Mouse (Mus musculus): ENCODE data around the gene Zfp820. TPM values are rescaled to one million over a fixed set of nuclear protein-coding genes. Genes with fewer than 3 reads are reported as not detected.

Zfp820 gene
- polyA plus RNA-seq, 1 experiment from 2014 or later = 6.6 TPM

Other genes starting within 250 kb of the Zfp820 start
- 3.0 and 5.0 TPM in 2 replicates for gene Zfp983, start 195.1 kb downstream of the Zfp820 start, polyA plus RNA-seq (2014; fragmentation: Nextera tagmentation; extraction: Ambion mirVana)
- gene Gm10226, start 153.9 kb downstream of the Zfp820 start, polyA plus RNA-seq (2014; fragmentation: Nextera tagmentation; extraction: Ambion mirVana) = 3.9 and 4.3 TPM in 2 replicates
- 8.2 and 9.6 TPM in 2 replicates for gene Zfp760, start 138.0 kb downstream of the Zfp820 start, polyA plus RNA-seq (2014; fragmentation: Nextera tagmentation; extraction: Ambion mirVana)
- 5.5 and 6.0 TPM in 2 replicates for gene Zfp229, start 115.0 kb downstream of the Zfp820 start, polyA plus RNA-seq (2014; fragmentation: Nextera tagmentation; extraction: Ambion mirVana)
- gene Zfp995, start 64.2 kb upstream of the Zfp820 start, polyA plus RNA-seq (2014; fragmentation: Nextera tagmentation; extraction: Ambion mirVana) = 4.5 and 4.8 TPM in 2 replicates
- 17.3 and 17.5 TPM in 2 replicates for gene Zfp942, start 116.7 kb upstream of the Zfp820 start, polyA plus RNA-seq (2014; fragmentation: Nextera tagmentation; extraction: Ambion mirVana)
- gene Zfp943, start 116.8 kb upstream of the Zfp820 start, polyA plus RNA-seq (2014; fragmentation: Nextera tagmentation; extraction: Ambion mirVana) = 12.7 and 13.8 TPM in 2 replicates